Mouse (Mus musculus) Patski (cell line): Measurements from ENCODE around the gene Oprd1. TPM values are rescaled to one million over a fixed set of nuclear protein-coding genes. Genes with fewer than 3 reads are reported as not detected.

Source experiments
- ATAC-seq: fragments of 100-300 bp; one replicate; pipeline ENCODE4 v1.8.0; 2021
- CTCF ChIA-PET: fragments of 350-600 bp; sonication (Branson Sonifier 250); formaldehyde crosslinking; loops from one replicate; lab custom pipeline; 2022; ENCODE audit warnings: inconsistent platforms; lab: Charles Lee
- POLR2A ChIA-PET: fragments of 350-600 bp; sonication (Branson Sonifier 250); formaldehyde crosslinking; loops from one replicate; lab custom pipeline; 2022; ENCODE audit warnings: antibody characterized with exemption, inconsistent platforms; lab: Charles Lee
- DNase-seq: peaks from one replicate; pipeline ENCODE4 v3.0.0-alpha.2; 2011; ENCODE audit warnings: low read depth, low spot score
- H3K27me3 ChIP-seq: fragments of 371-371 bp; one replicate; pipeline ENCODE4 v1.5.1; 2021
- CTCF ChIP-seq: fragments of 100-300 bp; IDR thresholded peaks from one replicate; pipeline ENCODE4 v1.5.1; 2021
- in situ Hi-C: fragments of 300-500 bp; cut with MboI; formaldehyde crosslinking; loops from 3 replicates; pipeline ENCODE4 v1.11.1; 2018; ENCODE audit warnings: low pct_unique_long_range_greater_than_20kb, mixed read lengths
- polyA plus RNA-seq: library from polyadenylated mRNA; unstranded; gene quantifications from one replicate; pipeline ENCODE4 v1.2.3, GENCODE M21; 2021

The Oprd1 gene
- not detected for polyA plus RNA-seq

DNA sequence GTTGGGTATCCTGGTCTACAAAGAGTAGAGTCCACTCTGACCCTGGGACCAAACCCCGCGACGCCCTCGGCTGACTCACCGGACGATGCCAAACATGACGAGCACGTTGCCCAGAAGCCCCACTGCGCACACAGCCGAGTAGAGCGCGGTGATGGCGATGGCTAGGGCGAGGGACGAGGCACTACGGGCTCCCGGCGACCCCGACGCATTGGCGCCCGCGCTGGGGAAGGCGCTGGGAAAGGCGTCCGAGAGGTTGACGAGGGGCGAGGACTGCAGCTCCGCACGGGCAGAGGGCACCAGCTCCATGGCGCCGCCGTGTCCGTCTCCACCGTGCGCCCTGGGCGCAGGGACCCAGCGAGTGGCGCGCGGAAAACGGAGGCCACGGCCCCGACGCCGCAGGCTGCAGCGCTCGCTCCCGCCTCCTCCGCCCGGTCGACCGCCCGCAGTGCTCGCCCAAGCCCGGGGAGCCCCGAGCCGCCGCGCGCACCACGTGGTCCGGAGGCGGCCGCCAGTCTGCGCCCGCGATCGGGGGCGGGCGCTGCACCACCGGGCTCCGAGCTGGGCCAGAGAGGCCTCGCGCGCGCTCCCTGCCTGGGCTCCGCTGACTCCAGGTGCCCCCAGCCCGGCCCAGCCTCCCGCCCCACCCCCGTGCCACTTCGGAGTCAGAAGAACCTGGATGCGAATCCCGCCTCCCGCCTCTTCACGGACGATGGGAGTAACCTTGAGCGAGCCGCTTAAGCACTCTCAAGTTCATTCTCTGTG lies at the start of gene Oprd1:
Gene Oprd1 (minus strand): TSS at position 407 of the 762 bp plus-strand sequence.
- DNase-seq (no peak), ATAC-seq (no peak)
- peaks cover 17% of the 10 kb centered on the region for H3K27me3 ChIP-seq
- ChIA-PET CTCF (no interaction called here), POLR2A (no interaction called here)
- in situ Hi-C loops: no loop called here
- TF ChIP-seq CTCF: no peak

DNA sequence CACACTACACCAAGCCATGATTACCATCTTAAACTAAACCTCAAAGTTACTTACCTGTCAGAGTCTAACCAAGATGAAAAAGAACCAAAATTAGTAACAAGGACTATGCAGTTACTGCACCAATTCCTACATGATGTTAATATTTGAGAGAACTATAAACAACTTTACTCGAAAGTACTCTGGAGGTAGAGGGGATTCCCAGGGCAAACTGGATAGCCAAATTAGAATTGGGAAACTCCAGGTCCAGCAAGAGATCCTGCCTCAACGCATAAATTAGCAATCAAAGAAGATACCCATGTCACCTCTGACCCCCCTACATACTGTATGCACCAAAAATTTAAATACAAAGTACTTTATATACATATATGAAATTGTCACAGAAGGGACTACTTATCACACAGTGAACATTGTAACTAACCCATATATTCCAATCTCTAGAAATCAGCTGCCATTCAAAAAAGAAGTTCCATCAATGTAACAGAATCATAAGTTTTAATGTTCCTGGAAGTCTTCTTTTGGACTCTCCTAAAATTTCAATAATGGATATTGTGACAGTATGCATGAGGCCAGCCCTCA lies 43.6 kb upstream of the Oprd1 start:
- ATAC-seq (no peak), DNase-seq (no peak)
- TF ChIP-seq CTCF: no peak
- ChIA-PET POLR2A (no interaction called here), CTCF (no interaction called here)
- no peaks in the 10 kb centered on the region for H3K27me3 ChIP-seq
- in situ Hi-C loops: loop anchor here (10.0 kb wide), 1 partner anchor 157 kb away; no protein-coding TSS in a partner anchor

GRCm38 (mm10) chr4:132183162-132183561 lies 38.9 kb upstream of the Oprd1 start:
- H3K27me3 ChIP-seq: no peaks in the 10 kb centered on the region
- CTCF ChIA-PET: no interaction called here
- ATAC-seq (no peak), DNase-seq (no peak)
- no peak for TF ChIP-seq CTCF
- POLR2A ChIA-PET: no interaction called here
- in situ Hi-C loops: loop anchor here (10.0 kb wide), 1 partner anchor 162 kb away; no protein-coding TSS in a partner anchor

DNA sequence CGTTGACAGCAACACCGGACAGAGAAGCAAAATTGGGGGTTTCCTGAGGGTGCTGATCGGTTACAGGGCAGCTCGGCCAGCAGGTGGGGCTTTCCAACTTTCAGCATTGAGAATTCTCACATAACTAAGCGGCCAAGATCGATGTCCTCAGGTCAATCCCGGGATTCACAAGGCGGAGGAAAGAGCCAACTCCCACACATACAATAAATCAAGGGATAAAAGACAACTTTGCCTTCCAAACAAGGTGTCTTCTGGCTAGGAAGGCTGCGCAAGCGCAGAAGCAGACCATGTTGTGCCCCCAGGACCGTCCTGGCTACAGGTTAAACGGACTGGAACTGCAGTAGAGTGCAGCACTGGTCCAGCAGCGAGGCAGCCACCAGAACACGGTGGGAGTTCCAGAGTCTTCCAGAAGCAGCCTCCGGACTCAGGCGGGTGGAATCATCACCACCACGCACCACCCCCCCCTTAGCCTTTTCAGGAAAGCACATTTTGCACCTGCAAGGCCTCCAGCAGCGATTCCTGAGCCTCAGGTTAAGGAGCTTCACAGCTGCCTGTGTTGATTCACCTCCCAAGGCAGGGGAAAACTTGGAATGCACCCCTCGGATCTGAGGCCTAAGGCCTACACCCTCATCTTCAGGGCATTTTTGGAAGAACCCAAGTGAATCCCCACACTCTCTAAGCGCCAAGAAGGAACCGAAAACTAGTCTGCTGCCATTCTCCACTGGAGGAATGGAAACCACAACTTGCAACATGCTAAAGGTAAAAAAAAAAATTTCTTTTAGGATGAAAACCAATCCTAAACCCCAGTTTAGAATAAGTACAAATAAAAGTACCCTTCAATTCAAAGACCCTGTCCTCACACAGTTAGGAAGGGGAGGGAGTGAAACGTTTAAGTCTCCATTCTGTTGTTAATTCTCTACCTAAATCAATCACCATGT lies 37.7 kb upstream of the Oprd1 start:
- peak; percentile 36 for TF ChIP-seq CTCF
- in situ Hi-C loops: loop anchor here (10.0 kb wide), 1 partner anchor 163 kb away; no protein-coding TSS in a partner anchor
- CTCF ChIA-PET: interaction anchor here (0.9 to 1.2 kb wide), 2 partner anchors 11 to 66 kb away, joined by 3 read pairs; no protein-coding TSS in a partner anchor
- DNase-seq (no peak), ATAC-seq (no peak)
- POLR2A ChIA-PET: interaction anchor here (0.6 to 0.8 kb wide), 2 partner anchors 29 to 50 kb away, joined by 3 read pairs; no protein-coding TSS in a partner anchor
- H3K27me3 ChIP-seq: no peaks in the 10 kb centered on the region

GRCm38 (mm10) chr4:132180710-132181109 lies 36.4 kb upstream of the Oprd1 start:
- TF ChIP-seq CTCF: peak; percentile 83
- POLR2A ChIA-PET: no interaction called here
- H3K27me3 ChIP-seq: no peaks in the 10 kb centered on the region
- in situ Hi-C loops: loop anchor here (10.0 kb wide), 1 partner anchor 164 kb away; no protein-coding TSS in a partner anchor
- no peak for DNase-seq
- no peak for ATAC-seq
- CTCF ChIA-PET: interaction anchor here (0.9 to 1.2 kb wide), 2 partner anchors 9 to 67 kb away, joined by 3 read pairs; no protein-coding TSS in a partner anchor

DNA sequence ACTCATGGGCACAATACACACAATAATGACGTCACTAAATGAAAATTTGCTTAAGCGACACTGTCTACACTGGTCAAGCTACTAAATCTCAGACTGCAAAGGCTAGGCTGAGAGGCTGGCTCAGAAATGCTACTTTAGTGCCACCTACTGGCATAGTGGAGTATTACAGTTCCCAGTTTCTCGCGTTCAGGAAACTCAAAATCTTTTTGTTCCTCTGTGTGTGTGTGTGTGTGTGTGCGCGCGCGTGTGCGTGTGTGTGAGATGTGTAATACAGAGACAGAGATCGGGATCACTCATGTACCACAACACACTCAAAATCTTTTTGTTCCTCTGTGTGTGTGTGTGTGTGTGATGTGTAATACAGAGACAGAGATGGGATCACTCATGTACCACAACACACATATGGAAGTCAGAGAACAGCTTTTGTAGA lies 34.4 kb upstream of the Oprd1 start:
- TF ChIP-seq CTCF: peak; percentile 71
- H3K27me3 ChIP-seq: no peaks in the 10 kb centered on the region
- in situ Hi-C loops: loop anchor here (5.0 kb wide), 2 partner anchors 91 to 196 kb away; no protein-coding TSS in a partner anchor
- ATAC-seq (no peak), DNase-seq (no peak)
- ChIA-PET CTCF (interaction anchor here (0.9 to 1.8 kb wide), 9 partner anchors 32 to 318 kb away, joined by 3 to 9 read pairs (median 4); no protein-coding TSS in a partner anchor), POLR2A (interaction anchor here (0.8 kb wide), 1 partner anchor 102 kb away, joined by 3 read pairs; no protein-coding TSS in a partner anchor)

DNA sequence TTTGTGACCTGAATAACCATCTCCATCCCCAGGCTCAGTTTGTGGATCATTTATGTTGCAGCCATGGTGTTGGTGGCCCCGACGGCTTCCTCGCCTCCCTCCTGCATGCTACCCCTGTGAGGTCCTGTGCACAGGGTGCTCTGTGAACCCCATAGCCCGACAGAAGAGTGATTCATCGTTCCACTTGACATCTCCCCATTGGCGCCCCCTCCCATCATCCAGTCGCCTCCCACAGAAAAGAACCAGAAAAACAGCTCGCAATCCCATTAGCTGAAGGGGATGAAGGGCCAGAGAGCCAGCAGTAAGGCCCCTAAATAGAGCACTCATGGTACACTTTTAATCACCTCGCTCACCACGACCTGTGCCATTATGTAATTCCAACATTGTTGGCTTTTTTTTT lies 32.2 kb upstream of the Oprd1 start:
- in situ Hi-C loops: loop anchor here (5.0 kb wide), 2 partner anchors 89 to 194 kb away; no protein-coding TSS in a partner anchor
- CTCF ChIA-PET: interaction anchor here (0.9 kb wide), 1 partner anchor 84 kb away, joined by 3 read pairs; no protein-coding TSS in a partner anchor
- ATAC-seq: no peak
- no peak for TF ChIP-seq CTCF
- POLR2A ChIA-PET: no interaction called here
- no peaks in the 10 kb centered on the region for H3K27me3 ChIP-seq
- no peak for DNase-seq

DNA sequence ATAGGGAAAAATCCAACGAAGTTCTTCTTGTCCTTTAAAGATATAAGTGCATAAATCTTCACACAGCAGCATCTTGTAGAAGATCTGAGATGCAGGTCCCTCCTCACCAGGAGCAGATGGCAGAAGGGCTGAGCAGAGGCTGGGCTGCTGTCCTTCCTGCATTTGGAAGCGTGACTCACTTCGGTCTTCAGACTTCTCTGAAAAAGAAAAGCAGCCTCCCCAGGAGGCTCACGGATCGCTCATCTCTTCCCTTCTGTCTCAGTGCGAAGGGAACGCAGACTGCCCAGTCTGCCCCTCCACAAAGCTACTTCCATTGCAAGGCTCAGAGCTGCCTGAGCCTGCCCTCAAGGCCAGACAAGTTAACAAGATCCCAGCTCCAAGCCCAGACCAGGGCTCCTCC lies 26.6 kb upstream of the Oprd1 start:
- ChIA-PET CTCF (interaction anchor here (1.4 kb wide), 1 partner anchor 10 kb away, joined by 3 read pairs; no protein-coding TSS in a partner anchor), POLR2A (interaction anchor here (0.6 kb wide), 1 partner anchor 34 kb away, joined by 3 read pairs; no protein-coding TSS in a partner anchor)
- H3K27me3 ChIP-seq: no peaks in the 10 kb centered on the region
- in situ Hi-C loops: no loop called here
- DNase-seq (no peak), ATAC-seq (no peak)
- TF ChIP-seq CTCF: no peak

DNA sequence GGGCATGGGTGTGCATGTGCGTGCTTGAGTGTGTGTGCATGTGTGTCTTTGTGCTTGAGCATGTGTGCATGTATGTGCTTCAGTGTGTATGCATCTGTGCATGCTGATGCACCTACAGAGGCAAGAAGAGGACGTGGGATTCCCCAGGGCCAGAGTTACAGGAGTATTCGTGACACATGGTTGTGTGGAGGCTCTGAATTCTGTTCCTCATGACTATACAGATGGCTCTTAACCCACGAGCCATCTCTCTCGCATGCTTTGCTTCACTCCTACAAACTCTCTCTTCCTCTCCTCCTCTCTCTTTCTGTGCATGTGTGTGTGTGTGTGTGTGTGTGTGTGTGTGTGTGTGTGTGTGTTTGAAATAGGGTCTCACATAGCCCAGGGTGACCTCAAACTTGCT lies 25.5 kb upstream of the Oprd1 start:
- H3K27me3 ChIP-seq: no peaks in the 10 kb centered on the region
- in situ Hi-C loops: no loop called here
- no peak for ATAC-seq
- ChIA-PET POLR2A (no interaction called here), CTCF (no interaction called here)
- no peak for DNase-seq
- no peak for TF ChIP-seq CTCF

DNA sequence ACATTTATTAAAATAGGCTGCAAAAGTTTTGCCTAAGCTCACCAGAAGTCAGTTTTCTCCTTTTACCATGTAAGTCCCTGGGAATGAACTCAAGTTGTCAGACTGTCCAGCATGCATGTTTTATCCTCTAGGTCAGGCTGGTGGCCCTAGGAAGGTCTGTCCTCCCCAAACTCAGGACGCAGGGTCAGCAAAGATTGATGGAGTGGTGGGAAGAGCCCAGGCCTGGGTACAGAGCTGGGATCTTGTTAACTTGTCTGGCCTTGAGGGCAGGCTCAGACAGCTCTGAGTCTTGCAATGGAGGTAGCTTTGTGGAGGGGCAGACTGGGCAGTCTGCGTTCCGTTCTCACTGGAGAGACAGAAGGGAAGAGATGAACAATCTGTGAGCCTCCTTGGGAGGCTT lies 25.0 kb upstream of the Oprd1 start:
- ATAC-seq: no peak
- CTCF ChIA-PET: no interaction called here
- no peak for DNase-seq
- POLR2A ChIA-PET: no interaction called here
- H3K27me3 ChIP-seq: no peaks in the 10 kb centered on the region
- no peak for TF ChIP-seq CTCF
- in situ Hi-C loops: no loop called here
